Mouse (Mus musculus) cortical plate, adult 2 months (tissue): ENCODE data around the gene Cdc40.

Source experiments
- CTCF ChIP-seq: fragments of 200-500 bp; IDR thresholded peaks from 2 replicates; pipeline ENCODE4 v1.5.1; 2011; ENCODE audit warnings: mild to moderate bottlenecking, control low read depth, low read length; ENCODE audit not compliant: insufficient read depth; ENCODE audit errors: extremely low read depth
- POLR2A ChIP-seq: fragments of 200-500 bp; IDR thresholded peaks from 2 replicates; pipeline ENCODE4 v1.6.1; 2011; ENCODE audit warnings: mild to moderate bottlenecking, low read length, control low read depth; ENCODE audit not compliant: insufficient read depth; ENCODE audit errors: extremely low read depth

DNA sequence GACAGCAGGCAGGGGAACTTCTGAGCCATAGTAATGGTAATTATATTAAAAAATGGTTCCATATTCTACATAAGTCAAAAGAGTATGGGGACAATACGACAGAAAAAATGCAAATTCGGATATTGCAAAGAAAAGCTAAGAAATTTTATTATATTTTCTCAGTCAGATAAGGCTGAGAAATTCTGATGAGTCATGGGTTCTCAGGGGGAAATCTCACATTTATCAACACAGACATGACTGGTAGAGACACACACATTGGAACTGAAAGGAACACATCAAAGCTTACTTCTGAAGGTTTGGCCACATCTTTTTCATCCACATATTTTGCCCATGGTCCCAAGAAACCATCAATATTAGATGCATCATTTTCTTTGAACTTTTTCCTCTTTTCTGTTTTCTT lies 32.5 kb downstream of the Cdc40 start:
- TF ChIP-seq POLR2A (no peak), CTCF (no peak)
